Mouse (Mus musculus) MEL (cell line): ENCODE results near the gene Fez2. TPM values are rescaled to one million over a fixed set of nuclear protein-coding genes. Genes with fewer than 3 reads are reported as not detected.

Experiments
- DNase-seq: peaks from one replicate; pipeline ENCODE4 v3.0.0; 2011; ENCODE audit warnings: low read depth, low spot score
- H3K27ac ChIP-seq: 2 replicates; pipeline ENCODE4 v1.5.1; 2012; ENCODE audit warnings: low read depth, mild to moderate bottlenecking, control low read depth, low read length, moderate library complexity; ENCODE audit not compliant: control insufficient read depth
- H3K27me3 ChIP-seq, 2 experiments: fragments of 150-350 bp in 1 of 2; sonication (generic) in 1 of 2; 2 replicates each; pipeline ENCODE4 v1.6.1; 2012; ENCODE audit warnings: low read length in 2 of 2, mild to moderate bottlenecking in 2 of 2, improper control_type of control experiment in 1 of 2, moderate library complexity in 1 of 2; ENCODE audit not compliant: insufficient read depth in 2 of 2, control insufficient read depth in 1 of 2
- H3K36me3 ChIP-seq, 2 experiments: 2 replicates each; pipeline ENCODE4 v1.6.1; 2012 to 2014; ENCODE audit warnings: low read length in 2 of 2, improper control_type of control experiment in 1 of 2, inconsistent platforms in 1 of 2, mild to moderate bottlenecking in 1 of 2; ENCODE audit not compliant: insufficient read depth in 2 of 2, control insufficient read depth in 1 of 2
- H3K4me1 ChIP-seq, 2 experiments: fragments of 150-350 bp in 1 of 2; sonication (generic) in 1 of 2; 2 replicates each; pipeline ENCODE4 v1.6.1; 2012; ENCODE audit warnings: low read length in 2 of 2, improper control_type of control experiment in 1 of 2, mild to moderate bottlenecking in 1 of 2; ENCODE audit not compliant: insufficient read depth in 2 of 2, control insufficient read depth in 1 of 2
- H3K4me3 ChIP-seq, 2 experiments: fragments of 150-350 bp in 1 of 2; sonication (generic) in 1 of 2; 2 replicates each; pipeline ENCODE4 v1.5.1; 2012; ENCODE audit warnings: low read depth in 2 of 2, low read length in 2 of 2, mild to moderate bottlenecking in 2 of 2, moderate library complexity in 2 of 2, control low read depth in 1 of 2, improper control_type of control experiment in 1 of 2; ENCODE audit not compliant: control insufficient read depth in 1 of 2, insufficient read depth in 1 of 2
- H3K79me2 ChIP-seq: 2 replicates; pipeline ENCODE4 v1.6.1; 2012; ENCODE audit warnings: mild to moderate bottlenecking, low read length, moderate library complexity; ENCODE audit not compliant: control insufficient read depth, poor library complexity, insufficient read depth
- H3K9ac ChIP-seq: 2 replicates; pipeline ENCODE4 v1.6.1; 2012; ENCODE audit warnings: low read depth, mild to moderate bottlenecking, control low read depth, low read length, moderate library complexity; ENCODE audit not compliant: control insufficient read depth, poor library complexity, severe bottlenecking
- H3K9me3 ChIP-seq: fragments of 150-350 bp; sonication (generic); replicated peaks from 2 replicates; pipeline ENCODE4 v1.6.1; 2012; ENCODE audit warnings: mild to moderate bottlenecking, low read length, improper control_type of control experiment, moderate library complexity; ENCODE audit not compliant: insufficient read depth
- BHLHE40 ChIP-seq: IDR thresholded peaks from 2 replicates; pipeline ENCODE4 v1.6.1; 2012; ENCODE audit warnings: low read depth, mild to moderate bottlenecking, inconsistent platforms, low read length, improper control_type of control experiment, borderline replicate concordance
- CHD2 ChIP-seq: IDR thresholded peaks from 2 replicates; pipeline ENCODE4 v1.6.1; 2011; ENCODE audit warnings: low read length, improper control_type of control experiment
- ELF1 ChIP-seq: IDR thresholded peaks from 2 replicates; pipeline ENCODE4 v1.6.1; 2014; ENCODE audit warnings: low read depth, mild to moderate bottlenecking, inconsistent platforms, low read length, improper control_type of control experiment, moderate library complexity
- JUND ChIP-seq: IDR thresholded peaks from 2 replicates; pipeline ENCODE4 v1.6.1; 2011; ENCODE audit warnings: low read depth, mild to moderate bottlenecking, improper control_type of control experiment, low read length
- MAFK ChIP-seq: IDR thresholded peaks from 2 replicates; pipeline ENCODE4 v1.6.1; 2011; ENCODE audit warnings: low read depth, mild to moderate bottlenecking, low read length, improper control_type of control experiment, borderline replicate concordance
- MAZ ChIP-seq: IDR thresholded peaks from 2 replicates; pipeline ENCODE4 v1.6.1; 2012; ENCODE audit warnings: low read depth, mild to moderate bottlenecking, inconsistent platforms, low read length, improper control_type of control experiment
- NRF1 ChIP-seq: IDR thresholded peaks from 2 replicates; pipeline ENCODE4 v1.6.1; 2014; ENCODE audit warnings: low read depth, mild to moderate bottlenecking, inconsistent platforms, low read length, improper control_type of control experiment, moderate library complexity; ENCODE audit not compliant: poor library complexity, insufficient read depth, severe bottlenecking
- POLR2AphosphoS2 ChIP-seq: IDR thresholded peaks from 2 replicates; pipeline ENCODE4 v1.6.1; 2011; ENCODE audit warnings: low read length, improper control_type of control experiment
- POLR2AphosphoS5 ChIP-seq: IDR thresholded peaks from 2 replicates; pipeline ENCODE4 v1.6.1; 2012; ENCODE audit warnings: low read depth, borderline replicate concordance, mild to moderate bottlenecking, inconsistent platforms, low read length, moderate library complexity, mixed read lengths
- RAD21 ChIP-seq: IDR thresholded peaks from 2 replicates; pipeline ENCODE4 v1.6.1; 2011; ENCODE audit warnings: mild to moderate bottlenecking, low read depth, low read length, improper control_type of control experiment
- SIN3A ChIP-seq: IDR thresholded peaks from 2 replicates; pipeline ENCODE4 v1.6.1; 2012; ENCODE audit warnings: low read length, improper control_type of control experiment, inconsistent platforms
- TBP ChIP-seq: IDR thresholded peaks from 2 replicates; pipeline ENCODE4 v1.8.0; 2011; ENCODE audit warnings: low read depth, low read length, improper control_type of control experiment
- TCF12 ChIP-seq: IDR thresholded peaks from 2 replicates; pipeline ENCODE4 v1.6.1; 2014; ENCODE audit warnings: low read depth, mild to moderate bottlenecking, inconsistent platforms, low read length, improper control_type of control experiment, moderate library complexity
- UBTF ChIP-seq: IDR thresholded peaks from 2 replicates; pipeline ENCODE4 v1.6.1; 2012; ENCODE audit warnings: low read depth, mild to moderate bottlenecking, inconsistent platforms, low read length, improper control_type of control experiment, moderate library complexity, borderline replicate concordance; ENCODE audit not compliant: insufficient read depth
- USF1 ChIP-seq: IDR thresholded peaks from 2 replicates; pipeline ENCODE4 v1.6.1; 2014; ENCODE audit warnings: low read depth, mild to moderate bottlenecking, inconsistent platforms, low read length, improper control_type of control experiment, moderate library complexity
- USF2 ChIP-seq, 2 experiments: IDR thresholded peaks; 2 replicates each; pipeline ENCODE4 v1.6.1; 2011 to 2012; ENCODE audit warnings: improper control_type of control experiment in 2 of 2, low read length in 2 of 2, borderline replicate concordance in 1 of 2, inconsistent platforms in 1 of 2, low read depth in 1 of 2, mild to moderate bottlenecking in 1 of 2; ENCODE audit not compliant: insufficient read depth in 1 of 2
- ZMIZ1 ChIP-seq: IDR thresholded peaks from 2 replicates; pipeline ENCODE4 v1.6.1; 2012; ENCODE audit warnings: low read depth, mild to moderate bottlenecking, inconsistent platforms, low read length, improper control_type of control experiment, moderate library complexity
- polyA plus RNA-seq, 2 experiments: library from polyadenylated mRNA; stranded (reverse) in 1 of 2; unstranded in 1 of 2; fragments of >175 nt in 1 of 2; fragments of >200 nt in 1 of 2; gene quantifications; 2 replicates each; pipeline versions ENCODE4 v1.2.1 to v1.2.4; 2012; ENCODE audit warnings: low replicate concordance in 2 of 2, low read depth in 1 of 2; ENCODE audit not compliant: insufficient read length in 2 of 2, insufficient read depth in 1 of 2, missing spikeins in 1 of 2
- total RNA-seq: library from RNA; depleted of rRNA; stranded (reverse); fragments of 300-350 nt; gene quantifications from 2 replicates; pipeline ENCODE4 v1.2.3, GENCODE M21; 2012

Fez2 gene
- total and polyA plus RNA-seq, 3 experiments: 11.7 to 17.4 TPM; not detected in 1

GRCm38 (mm10) chr17:78347111-78347801, 70.7 kb downstream of the Fez2 start:
- no peaks in the 10 kb centered on the region for H3K36me3 ChIP-seq
- no peak overlapping the region for H3K9ac ChIP-seq
- H3K79me2 ChIP-seq: no peaks in the 10 kb centered on the region
- no peak overlapping the region for H3K27ac ChIP-seq
- no peak overlapping the region for H3K4me3 ChIP-seq
- no peaks in the 10 kb centered on the region for H3K27me3 ChIP-seq
- no peak for DNase-seq
- TF ChIP-seq POLR2AphosphoS2 (no peak), ZMIZ1 (no peak), USF2 (IDR thresholded peaks at IDR 0.05; ENCODE audit: borderline replicate concordance in 1 of 2, insufficient read depth in 1 of 2, low read depth in 1 of 2, low read length in 2 of 2) (no peak), JUND (no peak), SIN3A (no peak), POLR2AphosphoS5 (no peak), BHLHE40 (no peak), ELF1 (no peak), CHD2 (no peak), RAD21 (no peak)
- no peaks in the 10 kb centered on the region for H3K4me1 ChIP-seq
- H3K9me3 ChIP-seq: no peaks in the 10 kb centered on the region

GRCm38 (mm10) chr17:78343688-78344087, 74.3 kb downstream of the Fez2 start:
- Histone ChIP-seq H3K36me3 (no peaks in the 10 kb centered on the region), H3K4me3 (no peak overlapping the region)
- TF ChIP-seq MAZ (no peak), MAFK (no peak), TBP (no peak), NRF1 (no peak), UBTF (no peak), USF1 (no peak), TCF12 (no peak)

More at GRCm38 (mm10) chr17:78343688-78344087, 74.3 kb downstream of the Fez2 start:
- Histone ChIP-seq H3K79me2 (no peaks in the 10 kb centered on the region), H3K4me1 (no peaks in the 10 kb centered on the region), H3K27me3 (no peaks in the 10 kb centered on the region), H3K27ac (no peak overlapping the region), H3K9me3 (no peaks in the 10 kb centered on the region), H3K9ac (no peak overlapping the region)
- no peak for DNase-seq
